ENCODE assay signal across 12 mouse cellular contexts in genomic region chr11:87270958-87271357, GRCm38 (mm10).
A peak's percentile ranks its signal among the peaks of the same experiment; 100 is the strongest.
DNase-seq lines count a peak whose midpoint lies in the region; ATAC-seq and TF ChIP-seq lines count a peak whose summit lies in the region.
"Had no signal": no experiment of that assay in that cellular context is flagged by ENCODE, and none has a peak within 500 bp of the region (broad histone marks: within the 10 kb centered on the region; RNA-seq: fewer than 3 reads in every experiment).

No protein-coding gene starts in this region.

- no peak overlapping the region for H3K9ac ChIP-seq in hindbrain, embryonic 14.5 days
- H3K9ac ChIP-seq: neural tube, embryonic 12.5 days had no signal

- peaks cover 14% of the 10 kb centered on the region for H3K4me1 ChIP-seq in hindbrain, embryonic 14.5 days (replicated peaks; ENCODE audit: control insufficient read depth, insufficient read depth, low read length)

- 0 out of 2 replicates have a peak overlapping the region, but pooled peaks have one; percentile 24 for H3K27ac ChIP-seq in gastrocnemius, adult 2 months
- peak overlapping the region; percentile 43; the same call in 1 of the 2 replicates for H3K27ac ChIP-seq in hindbrain, embryonic 14.5 days
- H3K27ac ChIP-seq: left cerebral cortex, adult 2 months; neural tube, embryonic 12.5 days had no signal

- H3K4me3 ChIP-seq in gastrocnemius, adult 2 months: no peak overlapping the region
- no peak overlapping the region for H3K4me3 ChIP-seq in hindbrain, embryonic 14.5 days (replicated peaks; ENCODE audit: low read length)
- H3K4me3 ChIP-seq: erythroblast, embryonic 14.5 days; left cerebral cortex, adult 2 months; megakaryocyte, embryonic 14.5 days; neural tube, embryonic 12.5 days had no signal

- no peak overlapping the region for H3K4me2 ChIP-seq in hindbrain, embryonic 14.5 days (replicated peaks)
- H3K4me2 ChIP-seq: neural tube, embryonic 12.5 days had no signal

- no peak for ATAC-seq in hindbrain, embryonic 14.5 days (ENCODE audit: low FRiP score)

- no peaks in the 10 kb centered on the region for H3K27me3 ChIP-seq in hindbrain, embryonic 14.5 days (ENCODE audit: control insufficient read depth, insufficient read depth, low read length)
- H3K27me3 ChIP-seq: megakaryocyte, embryonic 14.5 days; neural tube, embryonic 12.5 days had no signal

- H3K36me3 ChIP-seq in hindbrain, embryonic 14.5 days (replicated peaks; ENCODE audit: control insufficient read depth, insufficient read depth): no peaks in the 10 kb centered on the region
- H3K36me3 ChIP-seq: neural tube, embryonic 12.5 days had no signal

- intact Hi-C loops in gastrocnemius, adult 2 months (cut with DNase I): no loop called here

- WGBS in hindbrain, embryonic 14.5 days: 16% methylated on average over 2 of the region's 2 CpGs

- no peak for DNase-seq in gastrocnemius, adult 2 months
- DNase-seq in gastrocnemius, postnatal 4 days (ENCODE audit: low spot score in 2 of 2): no peak
- peak; percentile 40 for DNase-seq in right cerebral cortex, adult 18-20 months
- no peak for DNase-seq in right cerebral cortex, adult 2 months (ENCODE audit: low spot score in 2 of 2)
- DNase-seq in hindbrain, embryonic 14.5 days (ENCODE audit: low spot score): no peak
- DNase-seq in right cerebral cortex, postnatal 4 days: peak; percentile 37
- no peak for DNase-seq in c-Kit-positive CD71-positive TER-119-positive erythroid progenitor cells, embryonic 14.5 days (ENCODE audit: low spot score)
- DNase-seq in adrenal gland, postnatal 25 days: no peak

- TF ChIP-seq CTCF in gastrocnemius, adult 2 months (IDR thresholded peaks at IDR 0.05): no peak

- H3K9me3 ChIP-seq in hindbrain, embryonic 14.5 days (ENCODE audit: control insufficient read depth, low read length): no peaks in the 10 kb centered on the region
- H3K9me3 ChIP-seq: neural tube, embryonic 12.5 days had no signal

Comparison
In these comparisons a context has a peak if more than half of its experiments do, and no peak if none do; other contexts are left out.
1. DNase-seq: peak in right cerebral cortex, adult 18-20 months (single experiment) and right cerebral cortex, postnatal 4 days (single experiment); none in gastrocnemius, adult 2 months (single experiment), gastrocnemius, postnatal 4 days (0 of 2), right cerebral cortex, adult 2 months (0 of 2), hindbrain, embryonic 14.5 days (single experiment), c-Kit-positive CD71-positive TER-119-positive erythroid progenitor cells, embryonic 14.5 days (single experiment) and adrenal gland, postnatal 25 days (single experiment).